Mouse (Mus musculus) embryonic fibroblast, embryonic 13.5 days (primary cell): ENCODE measurements at regions not wholly inside any gene's neighbourhood (a gene's known extent, or its start where the extent isn't known, plus 50 kb on each side); places are given as distances from the start of the nearest gene placed in this dataset.

Experiments
- CTCF ChIP-seq: IDR thresholded peaks from 2 replicates; pipeline ENCODE4 v1.5.1; 2011; ENCODE audit warnings: mild to moderate bottlenecking, control low read depth, low read length, moderate library complexity, borderline replicate concordance; ENCODE audit not compliant: insufficient read depth
- POLR2A ChIP-seq: IDR thresholded peaks from 2 replicates; pipeline ENCODE4 v1.6.1; 2011; ENCODE audit warnings: low read depth, mild to moderate bottlenecking, control low read depth, low read length, moderate library complexity

DNA sequence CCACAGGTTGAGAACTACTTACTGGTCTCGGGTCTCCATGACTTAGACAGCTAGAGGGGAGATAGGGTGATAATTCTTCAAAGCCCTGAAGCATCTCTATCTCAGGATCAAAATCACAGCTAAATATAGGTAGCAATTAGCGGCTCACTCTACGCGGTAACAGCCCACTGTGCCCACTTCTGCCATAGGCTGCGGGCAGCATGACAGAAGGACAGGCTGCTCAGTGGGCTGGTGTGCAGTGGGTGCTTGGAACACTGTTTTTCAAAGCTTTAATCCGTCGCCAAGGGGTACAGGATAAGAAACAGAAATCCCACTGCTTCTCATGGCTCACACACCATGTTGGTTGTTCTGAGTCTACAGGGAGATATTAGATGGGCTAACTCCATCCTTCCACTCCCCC is 59.2 kb upstream of the Twist2 start:
- TF ChIP-seq POLR2A (no peak), CTCF (no peak)
